Mouse (Mus musculus) monocyte, adult 2 months (primary cell): ENCODE measurements at regions not wholly inside any gene's neighbourhood (a gene's known extent, or its start where the extent isn't known, plus 50 kb on each side); places are given as distances from the start of the nearest gene placed in this dataset.
"Not testable (repeated sequence)": the region's sequence is repeated elsewhere in the genome, so short reads cannot be mapped to it uniquely, and the experiment has no call there.

Source experiments
- DNase-seq, 2 experiments: peaks; one replicate each; pipeline ENCODE4 v3.0.0; 2022; ENCODE audit warnings: low spot score in 2 of 2, low read depth in 1 of 2

GRCm38 (mm10) chr7:39727935-39728557 lies 210.5 kb downstream of the Zfp619 start:
- DNase-seq = no peak

- DNase-seq = no peak
Observed at GRCm38 (mm10) chr7:39728930-39729329, 211.4 kb downstream of the Zfp619 start.

- DNase-seq = no peak
Observed at GRCm38 (mm10) chr7:39729723-39730122, 212.2 kb downstream of the Zfp619 start.

- no peak for DNase-seq
Observed at GRCm38 (mm10) chr7:39732790-39733189, 215.2 kb downstream of the Zfp619 start.

- DNase-seq = not testable (repeated sequence)
Observed at GRCm38 (mm10) chr7:39748395-39748794, 230.8 kb downstream of the Zfp619 start.

- no peak for DNase-seq
Observed at GRCm38 (mm10) chr7:39750448-39750847, 232.9 kb downstream of the Zfp619 start.

- DNase-seq = no peak
Observed at GRCm38 (mm10) chr7:39764366-39764765, 246.8 kb downstream of the Zfp619 start.

- DNase-seq = no peak
Observed at GRCm38 (mm10) chr7:39765094-39765493, 247.5 kb downstream of the Zfp619 start.

GRCm38 (mm10) chr7:39773291-39773690 lies 255.7 kb downstream of the Zfp619 start:
- DNase-seq = no peak

- no peak for DNase-seq
Observed at GRCm38 (mm10) chr7:39789321-39789720, 271.8 kb downstream of the Zfp619 start.

- DNase-seq = no peak
Observed at GRCm38 (mm10) chr7:39789880-39790279, 272.3 kb downstream of the Zfp619 start.

- DNase-seq = no peak
Observed at GRCm38 (mm10) chr7:39794751-39795150, 277.2 kb downstream of the Zfp619 start.

- DNase-seq = no peak
Observed at GRCm38 (mm10) chr7:39804276-39804675, 286.7 kb downstream of the Zfp619 start.

- DNase-seq = no peak
Observed at GRCm38 (mm10) chr7:39818036-39818435, 300.5 kb downstream of the Zfp619 start.

GRCm38 (mm10) chr7:39822550-39823178 lies 305.1 kb downstream of the Zfp619 start:
- DNase-seq = no peak

GRCm38 (mm10) chr7:39828378-39828777 lies 310.8 kb downstream of the Zfp619 start:
- DNase-seq = no peak

- DNase-seq = no peak
Observed at GRCm38 (mm10) chr7:39830831-39831230, 313.3 kb downstream of the Zfp619 start.

GRCm38 (mm10) chr7:39841988-39842387 lies 324.4 kb downstream of the Zfp619 start:
- DNase-seq = no peak

GRCm38 (mm10) chr7:39847914-39848782 lies 330.6 kb downstream of the Zfp619 start:
- DNase-seq = no peak

GRCm38 (mm10) chr7:39857301-39857700 lies 339.7 kb downstream of the Zfp619 start:
- no peak for DNase-seq

- DNase-seq = no peak
Observed at GRCm38 (mm10) chr7:39862835-39863234, 345.3 kb downstream of the Zfp619 start.

- no peak for DNase-seq
Observed at GRCm38 (mm10) chr7:39864130-39864529, 346.6 kb downstream of the Zfp619 start.
